ENCODE assay signal across 8 mouse cellular contexts in genomic region chr8:45438899-45439535, GRCm38 (mm10). TPM values are rescaled to one million over a fixed set of nuclear protein-coding genes. Genes with fewer than 3 reads are reported as not detected.
A peak's percentile ranks its signal among the peaks of the same experiment; 100 is the strongest.
DNase-seq lines count a peak whose midpoint lies in the region; ATAC-seq and TF ChIP-seq lines count a peak whose summit lies in the region.

No protein-coding gene starts in this region.

- peak; percentile 91 for ATAC-seq in common myeloid progenitor, adult 5-6 weeks (replicated peaks; ENCODE audit: low read depth, poor library complexity, severe bottlenecking)

- no peaks in the 10 kb centered on the region for H3K36me3 ChIP-seq in ES-E14 (ENCODE audit: control insufficient read depth, insufficient read depth, low read length, poor library complexity, severe bottlenecking)

- no peak overlapping the region for H3K9ac ChIP-seq in ES-E14 (ENCODE audit: insufficient read depth, low read depth, low read length, poor library complexity, severe bottlenecking)

- no peak overlapping the region for H3K4me3 ChIP-seq in ES-E14 (ENCODE audit: insufficient read depth in 1 of 2, low read depth in 1 of 2, low read length in 2 of 2, poor library complexity in 1 of 2, severe bottlenecking in 1 of 2)

- in situ Hi-C loops in ES-E14 (cut with MboI; ENCODE audit: low sequenced_read_pairs in 2 of 2, unreplicated experiment in 2 of 2) = no loop called here

- H3K9me3 ChIP-seq in ES-E14 (ENCODE audit: control insufficient read depth, insufficient read depth, low read depth, low read length) = peaks cover 5% of the 10 kb centered on the region; the same call in 1 of the 2 replicates

- no peaks in the 10 kb centered on the region for H3K4me1 ChIP-seq in ES-E14 (ENCODE audit: control insufficient read depth in 2 of 2, insufficient read depth in 2 of 2, low read length in 2 of 2, poor library complexity in 1 of 2)

- H3K27ac ChIP-seq in ES-E14 (ENCODE audit: insufficient read depth, low read depth, low read length, poor library complexity, severe bottlenecking) = no peak overlapping the region

- peak; percentile 39 for DNase-seq in kidney, postnatal 14 days
- no peak for DNase-seq in kidney, postnatal 25 days
- DNase-seq in ES-E14 (ENCODE audit: low read depth, low spot score) = peak; percentile 42
- peak; percentile 7 to 39 for DNase-seq in layer of hippocampus, postnatal 36 days
- peak; percentile 60 for DNase-seq in telencephalon, adult 2 months (ENCODE audit: low read depth, low spot score)
- DNase-seq in thymus, postnatal 36 days = no peak
- DNase-seq in T-cell, adult 2 months (ENCODE audit: low spot score) = no peak

TF ChIP-seq in ES-E14, 5 proteins besides CTCF, POLR2A, EP300 and RAD21:
- TF ChIP-seq ZC3H11A (IDR thresholded peaks at IDR 0.05; ENCODE audit: borderline replicate concordance, low read depth, low read length) (peak; percentile 53), HCFC1 (IDR thresholded peaks at IDR 0.05; ENCODE audit: borderline replicate concordance, insufficient read depth, low read length) (no peak), CHD2 (IDR thresholded peaks at IDR 0.05; ENCODE audit: low read depth, low read length) (no peak), MAFK (IDR thresholded peaks at IDR 0.05; ENCODE audit: insufficient read depth, low read depth, low read length) (no peak), ZNF384 (IDR thresholded peaks at IDR 0.05; ENCODE audit: low read depth, low read length) (no peak)

RNA-seq across cellular contexts. Expression of gene Tlr3, which starts 28.1 kb away (rescaled TPM):
- total RNA-seq in ES-E14 (2012; rRNA removed) = 0.58 and 0.74 TPM in 2 replicates
- total RNA-seq in common myeloid progenitor, adult 5-6 weeks (2017) = 0.63 and 1.1 TPM in 2 replicates
- total RNA-seq in layer of hippocampus, postnatal 36 days (2021) = 1 to 10 TPM; 7.5 to 8.3 TPM

RNA-seq across cellular contexts. Expression of gene Fam149a, which starts 56.9 kb away (rescaled TPM):
- total RNA-seq in ES-E14 (2012; rRNA removed) = 0.63 and 1.7 TPM in 2 replicates
- total RNA-seq in common myeloid progenitor, adult 5-6 weeks (2017) = 0.23 TPM in 1 of 2 replicates, not detected in the other
- total RNA-seq in layer of hippocampus, postnatal 36 days (2021) = 10 to 100 TPM; 12.0 to 12.9 TPM

Comparison
In these comparisons a context has a peak if more than half of its experiments do, and no peak if none do; other contexts are left out.
1. DNase-seq: peak in kidney, postnatal 14 days (single experiment), ES-E14 (single experiment), layer of hippocampus, postnatal 36 days (2 of 2) and telencephalon, adult 2 months (single experiment); none in kidney, postnatal 25 days (0 of 2), thymus, postnatal 36 days (0 of 2) and T-cell, adult 2 months (single experiment).